Mouse (Mus musculus) G1E (cell line): ENCODE results near the gene Tbc1d12. TPM values are rescaled to one million over a fixed set of nuclear protein-coding genes. Genes with fewer than 3 reads are reported as not detected.

Experiments
- ATAC-seq: 2 replicates; pipeline ENCODE4 v1.8.0; 2016; ENCODE audit warnings: mild to moderate bottlenecking; ENCODE audit not compliant: insufficient number of reproducible peaks, poor library complexity, low FRiP score, severe bottlenecking; ENCODE audit errors: extremely low read depth
- DNase-seq: peaks from one replicate; pipeline ENCODE4 v3.0.0; 2012; ENCODE audit warnings: low spot score
- H3K27me3 ChIP-seq: 2 replicates; pipeline ENCODE4 v1.6.1; 2012; ENCODE audit warnings: mild to moderate bottlenecking, low read length, inconsistent platforms; ENCODE audit not compliant: insufficient read depth
- H3K36me3 ChIP-seq: replicated peaks from 2 replicates; pipeline ENCODE3; 2012; ENCODE audit warnings: mild to moderate bottlenecking, inconsistent platforms
- H3K4me1 ChIP-seq: 2 replicates; pipeline ENCODE4 v1.6.1; 2012; ENCODE audit warnings: low read depth, low read length, inconsistent platforms, mixed read lengths; ENCODE audit not compliant: insufficient read depth
- H3K4me3 ChIP-seq: 2 replicates; pipeline ENCODE4 v1.5.1; 2012; ENCODE audit warnings: low read depth, mild to moderate bottlenecking, inconsistent platforms, low read length, moderate library complexity, mixed read lengths
- H3K9me3 ChIP-seq: replicated peaks from 2 replicates; pipeline ENCODE4 v1.6.1; 2012; ENCODE audit warnings: inconsistent platforms
- CTCF ChIP-seq: IDR thresholded peaks from 2 replicates; pipeline ENCODE4 v1.5.1; 2012; ENCODE audit warnings: low read depth, low read length, inconsistent platforms, mixed read lengths
- GATA1 ChIP-seq: IDR thresholded peaks from 2 replicates; pipeline ENCODE4 v1.6.1; 2012; ENCODE audit warnings: borderline replicate concordance, low read length, inconsistent platforms, mixed read lengths
- GATA2 ChIP-seq: IDR thresholded peaks from 2 replicates; pipeline ENCODE4 v1.6.1; 2012; ENCODE audit warnings: low read depth, low read length, inconsistent platforms, borderline replicate concordance
- POLR2AphosphoS5 ChIP-seq: IDR thresholded peaks from 2 replicates; pipeline ENCODE4 v1.6.1; 2012; ENCODE audit warnings: low read depth, low read length, inconsistent platforms; ENCODE audit not compliant: insufficient replicate concordance
- TAL1 ChIP-seq: conservative IDR thresholded peaks from 2 replicates; pipeline ENCODE4 v1.6.1; 2012; ENCODE audit warnings: low read depth, low read length, inconsistent platforms, mixed read lengths
- polyA plus RNA-seq: library from polyadenylated mRNA; stranded (reverse); fragments of >175 nt; gene quantifications from 2 replicates; pipeline ENCODE4 v1.2.3, GENCODE M21; 2012
- total RNA-seq, 2 experiments: library from RNA; stranded (forward) in 1 of 2; stranded (reverse) in 1 of 2; fragments of 200-1000 nt in 1 of 2; fragments of >200 nt in 1 of 2; fragmentation: Nextera tagmentation in 1 of 2; gene quantifications; 2 replicates each; pipeline ENCODE4 v1.2.3; 2014 to 2017

Tbc1d12 gene
- total RNA-seq (2014; fragmentation: Nextera tagmentation) (6.6 and 16.2 TPM in 2 replicates), total RNA-seq (2017) (7.8 and 7.9 TPM in 2 replicates), polyA plus RNA-seq (0.99 and 1.3 TPM in 2 replicates)

DNA sequence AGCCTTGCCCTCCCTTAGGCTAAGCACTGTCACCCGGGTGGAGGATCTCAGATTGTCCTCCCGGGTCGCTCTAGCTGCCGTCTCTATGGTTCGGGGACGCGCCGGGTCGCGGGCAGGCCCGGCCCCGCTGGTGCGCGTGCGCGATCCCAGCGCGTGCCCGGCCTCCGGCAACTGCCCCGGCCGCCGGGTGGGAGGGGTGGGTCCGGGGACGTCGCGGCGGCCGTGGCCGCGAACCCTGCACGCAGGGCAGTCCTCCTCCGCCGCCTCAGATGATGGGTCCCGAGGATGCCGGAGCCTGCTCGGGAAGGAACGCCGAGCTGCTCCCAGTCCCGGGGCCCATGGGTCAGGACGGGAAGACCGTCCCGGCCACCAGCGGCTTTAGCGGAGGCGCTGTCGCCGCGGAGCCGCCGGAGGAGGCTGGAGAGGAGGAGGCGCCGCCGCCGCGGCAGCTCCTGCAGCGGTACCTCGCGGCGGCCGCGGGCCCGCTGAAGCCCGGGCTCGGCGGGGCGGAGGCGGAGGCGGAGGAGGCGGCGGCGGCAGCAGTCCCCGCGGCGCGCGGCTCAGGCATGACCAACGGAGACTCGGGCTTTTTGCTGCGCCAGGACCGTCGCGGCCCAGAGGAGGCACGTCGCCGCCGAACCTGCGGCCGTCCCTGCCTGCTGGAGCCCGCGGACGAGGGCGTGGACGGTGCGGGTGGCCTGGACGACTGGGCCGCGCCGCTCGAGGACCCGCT lies at the start of gene Tbc1d12:
Gene Tbc1d12, plus strand, starts transcription at position 142 of the 733 bp plus-strand sequence.
- ATAC-seq (peak; percentile 63), DNase-seq (peak; percentile 89)
- Histone ChIP-seq H3K4me1 (peaks cover 16% of the 10 kb centered on the region), H3K9me3 (no peaks in the 10 kb centered on the region), H3K27me3 (no peaks in the 10 kb centered on the region), H3K36me3 (peaks cover 2% of the 10 kb centered on the region), H3K4me3 (peak within 1 kb of the TSS; percentile 90)
- TF ChIP-seq POLR2AphosphoS5 (no peak), GATA2 (no peak), GATA1 (no peak), CTCF (no peak), TAL1 (no peak)

DNA sequence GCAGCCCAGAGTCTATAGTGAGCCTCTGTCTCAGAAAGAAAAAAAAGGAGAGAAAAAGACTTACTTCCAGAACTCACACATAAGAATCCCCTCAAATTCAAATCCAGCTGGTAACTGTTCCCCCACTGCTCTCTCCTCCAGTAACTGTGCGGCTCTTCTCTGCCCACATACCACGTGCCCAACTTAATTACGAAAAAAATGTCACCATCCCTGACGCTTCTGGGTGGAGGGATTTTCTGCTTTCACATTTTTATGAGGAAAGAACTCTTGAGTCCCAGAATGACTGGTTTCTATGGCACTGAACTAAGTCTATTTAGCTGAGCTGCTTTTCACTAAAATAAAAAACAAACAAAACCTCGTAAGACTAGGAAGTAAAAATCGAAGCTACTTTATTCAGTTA lies 48.6 kb upstream of the Tbc1d12 start:
- Histone ChIP-seq H3K9me3 (no peaks in the 10 kb centered on the region), H3K27me3 (0 out of 2 replicates have a peak, but pooled peaks cover under 1% of the 10 kb centered on the region), H3K4me3 (no peak overlapping the region), H3K4me1 (no peaks in the 10 kb centered on the region), H3K36me3 (peaks cover 46% of the 10 kb centered on the region)
- ATAC-seq: no peak
- no peak for DNase-seq
- TF ChIP-seq GATA2: no peak
- no peak for TF ChIP-seq CTCF
- no peak for TF ChIP-seq TAL1
- no peak for TF ChIP-seq POLR2AphosphoS5
- TF ChIP-seq GATA1: no peak

DNA sequence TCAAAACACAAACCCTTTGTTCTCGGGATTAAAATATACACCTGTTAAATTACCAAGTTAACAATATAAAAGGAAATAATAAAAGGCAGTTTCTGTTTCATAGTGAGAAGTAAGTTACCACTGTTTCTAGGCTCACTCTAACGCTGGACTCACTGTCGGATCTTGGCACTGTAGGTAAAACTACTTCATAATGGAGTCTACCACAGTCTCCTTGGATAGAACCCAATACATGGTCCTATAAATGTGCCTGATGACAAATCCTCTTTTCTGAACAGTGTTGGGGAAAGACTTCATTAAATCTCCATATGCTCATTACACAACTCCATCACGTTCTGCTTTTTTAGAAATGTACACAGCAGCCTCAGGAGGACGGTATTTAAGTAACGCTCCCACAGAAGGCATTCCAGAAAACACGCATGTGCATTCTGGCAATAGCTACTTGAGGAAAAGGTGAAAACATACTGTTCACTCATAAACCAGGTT lies 42.8 kb upstream of the Tbc1d12 start:
- Histone ChIP-seq H3K4me3 (no peak overlapping the region), H3K36me3 (peaks cover 92% of the 10 kb centered on the region), H3K27me3 (no peaks in the 10 kb centered on the region), H3K9me3 (no peaks in the 10 kb centered on the region), H3K4me1 (no peaks in the 10 kb centered on the region)
- DNase-seq (no peak), ATAC-seq (no peak)
- TF ChIP-seq GATA1 (no peak), TAL1 (no peak), CTCF (no peak), POLR2AphosphoS5 (no peak), GATA2 (no peak)

DNA sequence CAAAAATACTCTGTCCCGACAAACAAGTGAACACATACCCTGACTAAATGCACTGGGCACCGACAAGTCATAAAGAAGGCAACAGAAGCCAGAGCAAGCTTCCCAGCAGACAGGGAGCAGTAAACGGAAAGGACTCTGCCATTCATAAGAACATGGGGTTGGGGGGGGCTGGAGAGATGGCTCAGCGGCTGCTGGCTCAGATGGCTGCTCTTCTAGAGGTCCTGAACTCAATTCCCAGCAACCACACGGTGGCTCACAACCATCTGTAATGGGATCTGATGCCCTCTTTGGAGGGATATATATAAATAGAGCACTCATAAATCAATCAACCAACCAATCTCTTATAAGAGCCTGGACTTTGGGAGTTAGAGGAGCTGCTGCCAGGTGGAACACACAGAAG lies 39.8 kb upstream of the Tbc1d12 start:
- TF ChIP-seq GATA2: no peak
- no peak for TF ChIP-seq CTCF
- TF ChIP-seq POLR2AphosphoS5: no peak
- peaks cover 91% of the 10 kb centered on the region for H3K36me3 ChIP-seq
- DNase-seq: no peak
- H3K4me3 ChIP-seq: no peak overlapping the region
- H3K4me1 ChIP-seq: no peaks in the 10 kb centered on the region
- no peaks in the 10 kb centered on the region for H3K27me3 ChIP-seq
- no peaks in the 10 kb centered on the region for H3K9me3 ChIP-seq
- no peak for ATAC-seq

DNA sequence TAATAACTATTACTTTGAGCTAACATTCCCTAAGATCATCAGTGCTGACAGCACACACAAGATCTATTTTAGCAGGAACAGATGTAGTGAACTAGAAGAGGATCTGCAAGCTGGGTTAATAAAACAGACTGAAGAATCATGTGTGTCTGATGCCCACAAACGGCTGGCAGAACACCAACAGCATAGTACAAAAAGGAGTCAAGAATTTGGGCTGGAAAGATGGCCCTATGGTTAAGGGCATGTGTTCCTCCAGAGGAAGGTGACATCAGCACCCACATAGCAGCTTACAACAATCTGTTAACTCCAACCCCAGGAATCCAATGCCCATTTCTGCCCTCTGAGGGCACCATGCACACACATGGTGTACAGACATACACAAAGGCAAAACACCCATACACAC lies 38.1 kb upstream of the Tbc1d12 start:
- TF ChIP-seq CTCF: no peak
- no peak for TF ChIP-seq GATA1
- no peak for TF ChIP-seq TAL1
- no peak for TF ChIP-seq POLR2AphosphoS5
- no peak overlapping the region for H3K4me3 ChIP-seq
- H3K27me3 ChIP-seq: no peaks in the 10 kb centered on the region
- no peak for DNase-seq
- no peaks in the 10 kb centered on the region for H3K9me3 ChIP-seq
- no peaks in the 10 kb centered on the region for H3K4me1 ChIP-seq
- ATAC-seq: no peak
- H3K36me3 ChIP-seq: peaks cover 93% of the 10 kb centered on the region

DNA sequence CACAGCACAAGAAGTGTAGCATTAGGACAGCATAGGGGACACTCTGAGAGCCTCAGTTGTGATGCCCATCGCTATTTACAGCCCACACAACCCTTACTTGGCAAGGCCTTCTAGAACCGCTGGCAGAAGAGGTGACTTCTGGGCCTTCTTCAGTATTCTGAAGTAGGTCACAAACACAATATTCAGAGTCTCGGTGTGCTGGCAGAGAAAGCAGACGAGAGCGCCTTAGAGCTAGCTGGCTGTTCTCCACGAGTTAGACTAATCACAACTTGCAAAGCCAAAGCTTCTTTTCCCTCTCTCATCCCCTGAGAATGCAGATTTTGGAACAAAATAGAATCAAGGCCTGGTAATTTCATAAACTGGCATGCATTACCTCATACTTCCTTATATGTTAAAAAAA lies 37.6 kb upstream of the Tbc1d12 start:
- H3K36me3 ChIP-seq: peaks cover 93% of the 10 kb centered on the region
- TF ChIP-seq CTCF (no peak), GATA2 (no peak), POLR2AphosphoS5 (no peak), GATA1 (no peak), TAL1 (no peak)
- H3K9me3 ChIP-seq: no peaks in the 10 kb centered on the region
- DNase-seq (no peak), ATAC-seq (no peak)
- no peaks in the 10 kb centered on the region for H3K27me3 ChIP-seq
- no peaks in the 10 kb centered on the region for H3K4me1 ChIP-seq
- H3K4me3 ChIP-seq: no peak overlapping the region
